Mouse (Mus musculus): ENCODE measurements around the gene Sez6l.
A peak's percentile ranks its signal among the peaks of the same experiment; 100 is the strongest.

Sez6l gene

GRCm38 (mm10) chr5:112584155-112584769 is 7.3 kb upstream of the Sez6l start:
- no peak for DNase-seq (ENCODE audit: low read depth)

- no peak for DNase-seq (ENCODE audit: low read depth)
Measured at GRCm38 (mm10) chr5:112583304-112583703, 6.3 kb upstream of the Sez6l start.

- no peak for DNase-seq (ENCODE audit: low read depth)
Measured at GRCm38 (mm10) chr5:112577750-112578149, 765 bp upstream of the Sez6l start.

- no peak for DNase-seq (ENCODE audit: low read depth)
Measured at GRCm38 (mm10) chr5:112576361-112576992, 508 bp downstream of the Sez6l start.

- no peak for DNase-seq (ENCODE audit: low read depth)
Measured at GRCm38 (mm10) chr5:112575151-112575915, 1.7 kb downstream of the Sez6l start.

GRCm38 (mm10) chr5:112573916-112574315 is 3.1 kb downstream of the Sez6l start:
- DNase-seq (ENCODE audit: low read depth), result peak; percentile 6

GRCm38 (mm10) chr5:112572217-112572616 is 4.8 kb downstream of the Sez6l start:
- no peak for DNase-seq (ENCODE audit: low read depth)

GRCm38 (mm10) chr5:112565489-112565888 is 11.5 kb downstream of the Sez6l start:
- DNase-seq (ENCODE audit: low read depth), result no peak

GRCm38 (mm10) chr5:112565083-112565482 is 11.9 kb downstream of the Sez6l start:
- no peak for DNase-seq (ENCODE audit: low read depth)

- no peak for DNase-seq (ENCODE audit: low read depth)
Measured at GRCm38 (mm10) chr5:112560869-112561499, 16.0 kb downstream of the Sez6l start.

- no peak for DNase-seq (ENCODE audit: low read depth)
Measured at GRCm38 (mm10) chr5:112560139-112560538, 16.8 kb downstream of the Sez6l start.

- no peak for DNase-seq (ENCODE audit: low read depth)
Measured at GRCm38 (mm10) chr5:112557396-112557795, 19.6 kb downstream of the Sez6l start.

- DNase-seq (ENCODE audit: low read depth), result no peak
Measured at GRCm38 (mm10) chr5:112556640-112557039, 20.3 kb downstream of the Sez6l start.

- DNase-seq (ENCODE audit: low read depth), result no peak
Measured at GRCm38 (mm10) chr5:112554508-112554907, 22.5 kb downstream of the Sez6l start.

GRCm38 (mm10) chr5:112552786-112553185 is 24.2 kb downstream of the Sez6l start:
- no peak for DNase-seq (ENCODE audit: low read depth)

GRCm38 (mm10) chr5:112551975-112552728 is 24.8 kb downstream of the Sez6l start:
- DNase-seq (ENCODE audit: low read depth), result no peak

GRCm38 (mm10) chr5:112548846-112549620 is 28.0 kb downstream of the Sez6l start:
- DNase-seq (ENCODE audit: low read depth), result no peak

- no peak for DNase-seq (ENCODE audit: low read depth)
Measured at GRCm38 (mm10) chr5:112546771-112547170, 30.2 kb downstream of the Sez6l start.

- DNase-seq (ENCODE audit: low read depth), result no peak
Measured at GRCm38 (mm10) chr5:112538295-112538694, 38.7 kb downstream of the Sez6l start.

- no peak for DNase-seq (ENCODE audit: low read depth)
Measured at GRCm38 (mm10) chr5:112535868-112536267, 41.1 kb downstream of the Sez6l start.

GRCm38 (mm10) chr5:112534146-112534545 is 42.8 kb downstream of the Sez6l start:
- DNase-seq (ENCODE audit: low read depth), result no peak

Measured in 416B (cell line).